Mouse (Mus musculus): Measurements from ENCODE around the gene Mvb12b.

GRCm38 (mm10) chr2:33781655-33782400 lies 105.9 kb downstream of the Mvb12b start:
- no peak for TF ChIP-seq CTCF (IDR thresholded peaks at IDR 0.05; ENCODE audit: low read depth, low read length)
- TF ChIP-seq GATA2 (IDR thresholded peaks at IDR 0.05; ENCODE audit: borderline replicate concordance, low read depth, low read length) = no peak
- TF ChIP-seq TAL1 (conservative IDR thresholded peaks at IDR 0.05; ENCODE audit: low read depth, low read length) = no peak
